Mouse (Mus musculus): ENCODE data around the gene Tnfsf4. TPM values are rescaled to one million over a fixed set of nuclear protein-coding genes. Genes with fewer than 3 reads are reported as not detected.

Tnfsf4 gene
- 1 to 10 TPM in 1 of 2 experiments, under 1 TPM in 1; 0.29 to 2.1 TPM for polyA plus RNA-seq (2017; shearing (Covaris generic))

GRCm38 (mm10) chr1:161394931-161395459 is at the start of gene Tnfsf4:
Gene Tnfsf4 (plus strand): TSS chr1:161395409.
- ATAC-seq, result peak; percentile 15

GRCm38 (mm10) chr1:161350981-161351380 is 44.2 kb upstream of the Tnfsf4 start:
- peak; percentile 71 for ATAC-seq

- no peak for ATAC-seq
Observed at GRCm38 (mm10) chr1:161365006-161365405, 30.2 kb upstream of the Tnfsf4 start.

- no peak for ATAC-seq
Observed at GRCm38 (mm10) chr1:161371919-161372318, 23.3 kb upstream of the Tnfsf4 start.

- ATAC-seq, result no peak
Observed at GRCm38 (mm10) chr1:161375866-161376265, 19.3 kb upstream of the Tnfsf4 start.

GRCm38 (mm10) chr1:161378571-161378970 is 16.6 kb upstream of the Tnfsf4 start:
- no peak for ATAC-seq

GRCm38 (mm10) chr1:161379685-161380424 is 15.4 kb upstream of the Tnfsf4 start:
- ATAC-seq, result no peak

GRCm38 (mm10) chr1:161380425-161380780 is 14.8 kb upstream of the Tnfsf4 start:
- ATAC-seq, result no peak

- ATAC-seq, result no peak
Observed at GRCm38 (mm10) chr1:161390066-161390465, 5.1 kb upstream of the Tnfsf4 start.

- no peak for ATAC-seq
Observed at GRCm38 (mm10) chr1:161392906-161393305, 2.3 kb upstream of the Tnfsf4 start.

- peak; percentile 60 for ATAC-seq
Observed at GRCm38 (mm10) chr1:161395610-161396009, 401 bp downstream of the Tnfsf4 start.

GRCm38 (mm10) chr1:161396351-161396750 is 1.1 kb downstream of the Tnfsf4 start:
- ATAC-seq, result peak; percentile 82

- ATAC-seq, result no peak
Observed at GRCm38 (mm10) chr1:161400126-161400525, 4.9 kb downstream of the Tnfsf4 start.

- ATAC-seq, result no peak
Observed at GRCm38 (mm10) chr1:161403061-161403460, 7.9 kb downstream of the Tnfsf4 start.

- ATAC-seq, result no peak
Observed at GRCm38 (mm10) chr1:161406480-161406879, 11.3 kb downstream of the Tnfsf4 start.

GRCm38 (mm10) chr1:161419926-161420325 is 24.7 kb downstream of the Tnfsf4 start:
- ATAC-seq, result no peak

GRCm38 (mm10) chr1:161420646-161421045 is 25.4 kb downstream of the Tnfsf4 start:
- ATAC-seq, result no peak

GRCm38 (mm10) chr1:161426277-161427056 is 31.3 kb downstream of the Tnfsf4 start:
- no peak for ATAC-seq

GRCm38 (mm10) chr1:161427057-161427311 is 31.8 kb downstream of the Tnfsf4 start:
- ATAC-seq, result no peak

- ATAC-seq, result no peak
Observed at GRCm38 (mm10) chr1:161435781-161436180, 40.6 kb downstream of the Tnfsf4 start.

- ATAC-seq, result peak; percentile 32
Observed at GRCm38 (mm10) chr1:161436503-161436902, 41.3 kb downstream of the Tnfsf4 start.

GRCm38 (mm10) chr1:161444858-161445257 is 49.6 kb downstream of the Tnfsf4 start:
- no peak for ATAC-seq

GRCm38 (mm10) chr1:161451683-161452245 is 56.6 kb downstream of the Tnfsf4 start:
- ATAC-seq, result no peak

GRCm38 (mm10) chr1:161452250-161452649 is 57.0 kb downstream of the Tnfsf4 start:
- ATAC-seq, result no peak
